Mouse (Mus musculus): Measurements from ENCODE around the gene Zfp422. TPM values are rescaled to one million over a fixed set of nuclear protein-coding genes. Genes with fewer than 3 reads are reported as not detected.

Gene Zfp422
- total and polyA plus RNA-seq, 3 experiments, result 11.9 to 33.4 (median 33.2) TPM

DNA sequence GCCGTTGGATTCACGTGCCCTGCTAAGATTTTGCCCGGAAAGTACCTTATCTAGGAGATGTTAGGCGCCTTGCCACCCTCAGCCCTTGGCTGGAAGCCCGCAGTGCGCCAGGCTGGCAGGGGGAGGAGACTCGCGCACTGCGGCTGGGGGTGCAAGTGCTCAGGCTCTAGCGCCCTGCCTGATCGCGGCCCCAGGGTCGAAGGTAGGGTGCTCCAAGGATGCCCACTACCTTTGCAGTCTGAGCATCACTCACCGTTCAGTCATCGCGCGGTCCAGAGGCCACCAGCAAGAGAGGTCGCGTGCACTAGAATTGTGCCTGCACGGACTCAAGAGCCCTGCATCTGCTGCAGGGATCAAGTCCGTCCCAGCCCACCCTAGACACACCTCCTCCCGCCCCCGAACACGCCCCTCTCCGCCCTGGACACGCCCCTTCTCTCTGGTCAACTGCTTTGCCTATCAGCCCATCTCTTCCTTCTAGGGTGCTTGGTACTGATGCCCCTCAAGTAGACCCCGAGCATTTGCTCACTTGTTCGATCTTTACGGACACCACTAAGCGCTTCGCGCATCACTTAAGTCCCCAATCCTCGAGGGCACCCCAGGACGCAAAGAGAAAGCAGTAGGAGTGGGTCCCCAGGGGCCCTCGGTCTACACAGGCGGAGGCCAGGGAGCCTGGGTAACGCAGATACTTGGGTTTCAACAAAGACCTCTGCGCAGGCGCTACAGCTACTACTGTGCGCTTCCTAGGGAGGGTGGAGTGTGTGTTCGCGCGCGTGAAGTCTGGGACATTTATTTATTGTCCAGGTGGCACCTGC, 44.9 kb upstream of the Zfp422 start, which contains the start of gene Rassf4:
Gene Rassf4, minus strand, starts transcription at position 482 of the 812 bp plus-strand sequence.
- H3K4me2 ChIP-seq (ENCODE audit: insufficient read depth, low read depth, poor library complexity, severe bottlenecking), result peak within 1 kb of the TSS; percentile 92
- TF ChIP-seq BHLHE40 (IDR thresholded peaks at IDR 0.05; ENCODE audit: low read depth, low read length) (peak; percentile 94), ZMIZ1 (IDR thresholded peaks at IDR 0.05; ENCODE audit: low read depth, low read length) (peak; percentile 52), UBTF (IDR thresholded peaks at IDR 0.05; ENCODE audit: low read depth, low read length) (no peak), ZNF384 (IDR thresholded peaks at IDR 0.05; ENCODE audit: low read depth, low read length) (no peak), MYC (IDR thresholded peaks at IDR 0.05; ENCODE audit: low read depth, low read length) (0 out of 2 replicates have a peak, but pooled peaks have one; percentile 8), PAX5 (IDR thresholded peaks at IDR 0.05; ENCODE audit: low read length) (no peak), GABPA (IDR thresholded peaks at IDR 0.05; ENCODE audit: insufficient replicate concordance, low read depth, low read length) (no peak), CHD2 (IDR thresholded peaks at IDR 0.05; ENCODE audit: low read length) (peak; percentile 44; the same call in 1 of the 2 replicates), MEF2A (IDR thresholded peaks at IDR 0.05; ENCODE audit: borderline replicate concordance, low read depth, low read length) (0 out of 2 replicates have a peak, but pooled peaks have one; percentile 11), HCFC1 (IDR thresholded peaks at IDR 0.05; ENCODE audit: low read depth, low read length) (no peak), RCOR1 (conservative IDR thresholded peaks at IDR 0.05; ENCODE audit: low read depth, low read length) (peak; percentile 78; the same call in 1 of the 2 replicates), RAD21 (IDR thresholded peaks at IDR 0.05; ENCODE audit: low read depth, low read length) (no peak), MXI1 (IDR thresholded peaks at IDR 0.05; ENCODE audit: low read depth, low read length) (peak; percentile 35; the same call in 1 of the 2 replicates), IRF4 (IDR thresholded peaks at IDR 0.05; ENCODE audit: low read depth, low read length) (peak; percentile 66), TBP (conservative IDR thresholded peaks at IDR 0.05; ENCODE audit: low read depth, low read length) (peak; percentile 75; the same call in 1 of the 2 replicates), JUN (IDR thresholded peaks at IDR 0.05; ENCODE audit: insufficient read depth, low read depth, low read length) (no peak), CHD1 (IDR thresholded peaks at IDR 0.05; ENCODE audit: low read depth, low read length) (0 out of 2 replicates have a peak, but pooled peaks have one; percentile 9), SIN3A (IDR thresholded peaks at IDR 0.05; ENCODE audit: low read length) (peak; percentile 54), ELF1 (IDR thresholded peaks at IDR 0.05; ENCODE audit: low read depth, low read length) (peak; percentile 43; the same call in 1 of the 2 replicates), ZKSCAN1 (IDR thresholded peaks at IDR 0.05; ENCODE audit: borderline replicate concordance, low read depth, low read length) (no peak), POLR2AphosphoS2 (IDR thresholded peaks at IDR 0.05; ENCODE audit: low read depth, low read length) (peak; percentile 73), TCF12 (IDR thresholded peaks at IDR 0.05; ENCODE audit: low read depth, low read length) (peak; percentile 49), SMC3 (IDR thresholded peaks at IDR 0.05; ENCODE audit: low read depth, low read length) (no peak), USF2 (conservative IDR thresholded peaks at IDR 0.05; ENCODE audit: low read depth, low read length) (no peak), MAX (IDR thresholded peaks at IDR 0.05; ENCODE audit: low read length) (peak; percentile 53), CTCF (conservative IDR thresholded peaks at IDR 0.05 in 1 of 2, IDR thresholded peaks at IDR 0.05 in 1 of 2; ENCODE audit: low read depth in 2 of 2, low read length in 2 of 2) (no peak), E2F4 (IDR thresholded peaks at IDR 0.05; ENCODE audit: insufficient replicate concordance, low read depth, low read length) (peak; percentile 54; the same call in 1 of the 2 replicates), ZC3H11A (IDR thresholded peaks at IDR 0.05; ENCODE audit: low read depth, low read length) (no peak), MAFK (IDR thresholded peaks at IDR 0.05; ENCODE audit: insufficient replicate concordance, low read length) (no peak), NELFE (IDR thresholded peaks at IDR 0.05; ENCODE audit: low read depth, low read length) (peak; percentile 46; the same call in 1 of the 2 replicates), JUND (conservative IDR thresholded peaks at IDR 0.05; ENCODE audit: low read depth, low read length) (no peak), EP300 (IDR thresholded peaks at IDR 0.05; ENCODE audit: low read length) (peak; percentile 28; the same call in 1 of the 2 replicates), ETS1 (conservative IDR thresholded peaks at IDR 0.05; ENCODE audit: low read depth, low read length) (0 out of 2 replicates have a peak, but pooled peaks have one; percentile 5), USF1 (IDR thresholded peaks at IDR 0.05; ENCODE audit: low read depth, low read length) (no peak), MAZ (IDR thresholded peaks at IDR 0.05; ENCODE audit: low read depth, low read length) (peak; percentile 60), POLR2A (IDR thresholded peaks at IDR 0.05; ENCODE audit: low read depth, low read length) (peak; percentile 88), NRF1 (IDR thresholded peaks at IDR 0.05; ENCODE audit: low read depth, low read length) (peak; percentile 93), KAT2A (IDR thresholded peaks at IDR 0.05; ENCODE audit: insufficient replicate concordance, low read length) (peak; percentile 65; the same call in 1 of the 2 replicates)
- DNase-seq (ENCODE audit: extremely low read depth), result peak; percentile 94
- in situ Hi-C loops (cut with MboI; ENCODE audit: low pct_ligation_motif_present, low pct_unique_long_range_greater_than_20kb, low sequenced_read_pairs), result no loop called here
- peak within 1 kb of the TSS; percentile 82 to 94 (median 85) for H3K4me3 ChIP-seq (replicated peaks in 1 of 3; ENCODE audit: low read depth in 2 of 3, low read length in 2 of 3, poor library complexity in 1 of 3)
- H3K4me1 ChIP-seq (ENCODE audit: control insufficient read depth in 1 of 2, insufficient read depth in 2 of 2), result peaks cover 36 to 69% of the 10 kb centered on the region in 2 experiments
- H3K27me3 ChIP-seq (replicated peaks), result no peaks in the 10 kb centered on the region
- H3K27ac ChIP-seq (ENCODE audit: insufficient read depth, low read depth), result peak within 1 kb of the TSS; percentile 87
- dilution Hi-C loops (cut with MboI; ENCODE audit: extremely low pct_ligation_motif_present, extremely low pct_unique_long_range_greater_than_20kb, low sequenced_read_pairs), result no loop called here
- H3K36me3 ChIP-seq (replicated peaks in 1 of 2; ENCODE audit: control insufficient read depth in 1 of 2, insufficient read depth in 1 of 2, low read length in 1 of 2), result peaks cover 0 to 10% of the 10 kb centered on the region in 2 experiments
- H3K9me3 ChIP-seq (replicated peaks; ENCODE audit: low read length), result no peaks in the 10 kb centered on the region
- H3K79me2 ChIP-seq (replicated peaks; ENCODE audit: control insufficient read depth, extremely low read depth, insufficient read depth, poor library complexity, severe bottlenecking), result peaks cover 41% of the 10 kb centered on the region
- peak within 1 kb of the TSS; percentile 98 for H3K9ac ChIP-seq (ENCODE audit: insufficient read depth, low read depth)

Data from CH12.LX (cell line).